Mouse (Mus musculus) ES-Bruce4 (cell line): Measurements from ENCODE around the gene Cebpg. TPM values are rescaled to one million over a fixed set of nuclear protein-coding genes. Genes with fewer than 3 reads are reported as not detected.

ENCODE experiments used
- H3K27ac ChIP-seq: 2 replicates; pipeline ENCODE4 v1.5.1; 2012; ENCODE audit warnings: low read length, inconsistent platforms; ENCODE audit not compliant: insufficient read depth
- H3K27me3 ChIP-seq: 2 replicates; pipeline ENCODE4 v1.6.1; 2012; ENCODE audit warnings: mild to moderate bottlenecking, low read length, inconsistent platforms; ENCODE audit not compliant: control insufficient read depth, poor library complexity, insufficient read depth, severe bottlenecking
- H3K36me3 ChIP-seq: 2 replicates; pipeline ENCODE4 v1.6.1; 2012; ENCODE audit warnings: inconsistent platforms, mild to moderate bottlenecking, low read length, moderate library complexity; ENCODE audit not compliant: control insufficient read depth, poor library complexity, insufficient read depth, severe bottlenecking
- H3K4me1 ChIP-seq: one replicate; pipeline ENCODE4 v1.8.1; 2011; ENCODE audit warnings: low read length; ENCODE audit not compliant: control insufficient read depth, insufficient read depth
- H3K4me3 ChIP-seq: 2 replicates; pipeline ENCODE4 v1.5.1; 2011; ENCODE audit warnings: low read depth, mild to moderate bottlenecking, low read length
- H3K9ac ChIP-seq: 2 replicates; pipeline ENCODE4 v1.6.1; 2012; ENCODE audit warnings: low read depth, mild to moderate bottlenecking, inconsistent platforms; ENCODE audit not compliant: poor library complexity, severe bottlenecking
- H3K9me3 ChIP-seq: replicated peaks from 2 replicates; pipeline ENCODE4 v1.6.1; 2012; ENCODE audit warnings: mild to moderate bottlenecking, low read length, inconsistent platforms; ENCODE audit not compliant: control insufficient read depth, poor library complexity, insufficient read depth, severe bottlenecking
- CTCF ChIP-seq: IDR thresholded peaks from one replicate; pipeline ENCODE4 v1.8.1; 2011; ENCODE audit warnings: low read depth, low read length
- EP300 ChIP-seq: IDR thresholded peaks from 2 replicates; pipeline ENCODE4 v1.6.1; 2011; ENCODE audit warnings: low read depth, low read length; ENCODE audit not compliant: insufficient read depth
- POLR2A ChIP-seq: IDR thresholded peaks from one replicate; pipeline ENCODE4 v1.8.1; 2011; ENCODE audit warnings: low read length; ENCODE audit not compliant: insufficient read depth
- polyA plus RNA-seq: library from polyadenylated mRNA; stranded (reverse); fragments of >200 nt; gene quantifications from 2 replicates; pipeline ENCODE4 v1.2.4, GENCODE M21; 2011; ENCODE audit warnings: low read depth; ENCODE audit not compliant: missing spikeins, insufficient read depth, insufficient read length

Cebpg gene
- polyA plus RNA-seq, 1 experiment, result 33.0 TPM

DNA sequence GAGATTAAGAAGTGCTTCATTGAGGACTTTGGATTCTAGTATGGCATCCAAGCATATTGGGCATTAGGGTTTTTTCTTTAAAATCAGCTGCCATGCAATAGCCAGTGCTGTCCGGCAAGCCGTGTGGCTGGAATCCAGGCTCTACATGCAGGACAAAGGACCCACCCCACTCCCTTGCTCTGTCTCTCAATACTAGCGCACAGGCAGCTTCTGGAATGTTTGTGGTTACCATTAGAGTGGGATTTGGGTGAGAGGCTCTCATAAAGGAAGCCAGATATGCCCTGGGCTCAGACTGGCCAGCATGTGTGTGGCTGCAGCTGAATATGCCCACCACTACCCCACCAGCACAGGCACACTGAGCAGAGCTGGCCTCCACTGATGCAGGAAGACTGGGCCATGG is 26.7 kb downstream of the Cebpg start:
- H3K9me3 ChIP-seq, result no peaks in the 10 kb centered on the region
- H3K36me3 ChIP-seq, result no peaks in the 10 kb centered on the region
- H3K9ac ChIP-seq, result no peak overlapping the region

GRCm38 (mm10) chr7:35029228-35029627 is 27.1 kb downstream of the Cebpg start:
- Histone ChIP-seq H3K27me3 (no peaks in the 10 kb centered on the region), H3K9me3 (no peaks in the 10 kb centered on the region)

More for the DNA sequence above, 26.7 kb downstream of the Cebpg start:
- Histone ChIP-seq H3K27ac (no peak overlapping the region), H3K27me3 (no peaks in the 10 kb centered on the region), H3K4me1 (no peaks in the 10 kb centered on the region), H3K4me3 (no peak overlapping the region)
- TF ChIP-seq CTCF (no peak), POLR2A (no peak), EP300 (no peak)

GRCm38 (mm10) chr7:35028559-35028958 is 27.8 kb downstream of the Cebpg start:
- Histone ChIP-seq H3K9me3 (no peaks in the 10 kb centered on the region), H3K27me3 (no peaks in the 10 kb centered on the region), H3K4me1 (no peaks in the 10 kb centered on the region), H3K27ac (no peak overlapping the region), H3K36me3 (no peaks in the 10 kb centered on the region), H3K9ac (no peak overlapping the region), H3K4me3 (no peak overlapping the region)
- no peak for TF ChIP-seq CTCF
- TF ChIP-seq EP300, result no peak
- TF ChIP-seq POLR2A, result no peak

More at GRCm38 (mm10) chr7:35029228-35029627, 27.1 kb downstream of the Cebpg start:
- Histone ChIP-seq H3K36me3 (no peaks in the 10 kb centered on the region), H3K4me1 (no peaks in the 10 kb centered on the region), H3K9ac (no peak overlapping the region), H3K27ac (no peak overlapping the region), H3K4me3 (no peak overlapping the region)
- TF ChIP-seq EP300 (0 out of 2 replicates have a peak, but pooled peaks have one; percentile 20), POLR2A (no peak), CTCF (no peak)

DNA sequence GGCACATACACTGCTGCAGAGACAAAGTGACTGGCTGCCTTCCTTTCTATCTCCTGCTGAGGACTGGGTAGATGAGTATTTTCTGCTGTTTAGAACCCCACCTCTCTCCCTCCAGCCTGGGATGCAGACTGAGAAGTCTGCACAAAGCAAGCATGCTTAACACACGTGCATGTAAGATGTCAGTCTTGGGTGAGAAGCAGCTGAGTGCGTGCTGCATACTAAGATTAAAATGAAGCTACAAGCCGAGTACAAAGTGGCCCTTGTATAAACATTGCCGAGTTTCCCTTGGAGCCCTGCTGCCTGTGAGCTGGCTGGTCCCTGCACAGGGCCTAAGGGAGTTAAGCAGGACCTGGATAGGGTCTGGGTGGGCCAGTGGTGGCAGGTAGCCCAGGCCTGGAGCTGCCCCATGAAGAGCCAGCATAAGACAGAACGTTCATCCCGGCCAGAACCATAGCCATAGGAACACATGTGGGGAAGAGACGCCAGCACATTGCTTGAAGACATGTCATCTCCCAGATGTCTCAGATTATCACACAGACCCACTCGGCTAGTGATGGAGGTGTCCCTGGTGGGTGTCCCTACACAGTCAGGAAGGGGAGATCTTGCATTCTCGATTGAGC is 28.5 kb downstream of the Cebpg start:
- H3K27ac ChIP-seq, result no peak overlapping the region
- TF ChIP-seq CTCF (no peak), EP300 (no peak), POLR2A (no peak)

DNA sequence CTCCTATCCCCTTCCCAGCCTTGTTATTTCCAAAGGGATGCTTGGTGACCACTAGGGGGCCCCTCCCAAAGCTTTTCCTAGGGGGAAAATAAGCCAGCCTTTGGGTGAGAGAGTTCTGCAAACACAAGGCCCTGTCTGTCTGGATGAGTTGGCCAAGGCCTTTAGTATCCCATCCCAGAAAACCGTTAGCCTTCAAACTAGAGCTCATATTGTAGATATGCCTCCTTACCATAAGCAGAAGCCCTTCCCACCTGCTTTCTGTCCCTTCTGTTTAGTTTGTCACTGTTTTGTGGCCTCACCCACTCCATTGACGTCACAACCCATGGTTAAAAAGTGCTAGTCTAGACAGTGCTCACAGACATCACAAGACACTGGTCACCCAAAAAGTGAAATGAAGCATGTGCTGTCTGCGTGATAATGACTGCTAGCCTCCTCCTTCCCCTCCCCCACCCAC is 29.5 kb downstream of the Cebpg start:
- Histone ChIP-seq H3K27ac (no peak overlapping the region), H3K4me1 (no peaks in the 10 kb centered on the region), H3K4me3 (no peak overlapping the region), H3K36me3 (no peaks in the 10 kb centered on the region), H3K27me3 (no peaks in the 10 kb centered on the region), H3K9me3 (no peaks in the 10 kb centered on the region), H3K9ac (no peak overlapping the region)
- TF ChIP-seq POLR2A, result no peak
- TF ChIP-seq CTCF, result peak; percentile 21
- TF ChIP-seq EP300, result no peak

More for the DNA sequence above, 28.5 kb downstream of the Cebpg start:
- Histone ChIP-seq H3K9ac (no peak overlapping the region), H3K4me3 (no peak overlapping the region), H3K27me3 (no peaks in the 10 kb centered on the region), H3K9me3 (no peaks in the 10 kb centered on the region), H3K4me1 (no peaks in the 10 kb centered on the region), H3K36me3 (no peaks in the 10 kb centered on the region)

DNA sequence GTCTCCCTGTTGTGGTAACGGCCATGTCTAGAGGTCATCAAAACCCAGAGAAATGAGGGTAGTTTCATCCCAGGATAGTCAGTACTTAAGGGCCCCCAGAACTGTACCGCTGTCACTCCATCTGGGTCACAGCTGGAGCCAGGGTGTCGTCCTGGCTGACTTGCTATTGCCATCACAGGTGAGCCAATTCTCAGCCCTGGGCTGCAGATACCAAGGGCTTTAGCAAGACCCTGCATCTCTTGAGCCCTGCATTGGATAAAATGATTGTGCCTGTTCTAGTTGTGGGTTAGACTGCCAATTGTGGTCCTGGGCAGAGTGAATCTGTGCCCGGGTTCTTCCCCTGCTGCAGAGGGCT is 30.1 kb downstream of the Cebpg start:
- Histone ChIP-seq H3K4me3 (no peak overlapping the region), H3K27ac (no peak overlapping the region), H3K9ac (no peak overlapping the region), H3K4me1 (no peaks in the 10 kb centered on the region), H3K36me3 (no peaks in the 10 kb centered on the region), H3K9me3 (no peaks in the 10 kb centered on the region), H3K27me3 (no peaks in the 10 kb centered on the region)
- TF ChIP-seq CTCF (no peak), POLR2A (no peak), EP300 (no peak)
